Mouse (Mus musculus) spleen, adult 2 months (tissue): Measurements from ENCODE around the gene Mansc1. TPM values are rescaled to one million over a fixed set of nuclear protein-coding genes. Genes with fewer than 3 reads are reported as not detected.
A peak's percentile ranks its signal among the peaks of the same experiment; 100 is the strongest.

ENCODE experiments used
- DNase-seq, 2 experiments: peaks; one replicate each; pipeline versions ENCODE4 v3.0.0 to v3.0.0-alpha.2; 2012 to 2021; ENCODE audit warnings: low spot score in 2 of 2, low read depth in 1 of 2
- H3K27ac ChIP-seq: fragments of 200-500 bp; 2 replicates; pipeline ENCODE4 v1.5.1; 2012; ENCODE audit warnings: low read length, inconsistent platforms; ENCODE audit not compliant: insufficient read depth
- H3K27me3 ChIP-seq: fragments of 200-500 bp; 2 replicates; pipeline ENCODE4 v1.6.1; 2012; ENCODE audit warnings: mild to moderate bottlenecking, moderate library complexity, low read length, inconsistent platforms; ENCODE audit not compliant: control insufficient read depth, insufficient read depth
- H3K36me3 ChIP-seq: fragments of 200-500 bp; 2 replicates; pipeline ENCODE4 v1.6.1; 2012; ENCODE audit warnings: mild to moderate bottlenecking, low read length, inconsistent platforms; ENCODE audit not compliant: control insufficient read depth, insufficient read depth
- H3K4me1 ChIP-seq: fragments of 200-500 bp; 2 replicates; pipeline ENCODE4 v1.6.1; 2011; ENCODE audit warnings: inconsistent platforms; ENCODE audit not compliant: control insufficient read depth, insufficient read depth, insufficient read length
- H3K4me3 ChIP-seq: fragments of 200-500 bp; 2 replicates; pipeline ENCODE4 v1.5.1; 2011; ENCODE audit warnings: mild to moderate bottlenecking, inconsistent platforms; ENCODE audit not compliant: insufficient read depth, insufficient read length; ENCODE audit errors: extremely low read depth
- CTCF ChIP-seq: fragments of 200-500 bp; IDR thresholded peaks from 2 replicates; pipeline ENCODE4 v1.5.1; 2011; ENCODE audit warnings: mild to moderate bottlenecking, inconsistent platforms; ENCODE audit not compliant: insufficient read depth, insufficient read length, insufficient replicate concordance; ENCODE audit errors: extremely low read depth
- POLR2A ChIP-seq: fragments of 200-500 bp; IDR thresholded peaks from 2 replicates; pipeline ENCODE4 v1.6.1; 2011; ENCODE audit warnings: low read depth, low read length, inconsistent platforms
- WGBS: fragments of 180-500 bp; shearing (Covaris S2); methylation state at CpG from one replicate; pipeline ENCODE4 v1.1.7; 2018; 5-methylcytosine and 5-hydroxymethylcytosine counted together
- polyA plus RNA-seq: library from polyadenylated mRNA; depleted of rRNA; stranded (reverse); fragments of >200 nt; gene quantifications from 2 replicates; pipeline ENCODE4 v1.2.3, GENCODE M21; 2012

Gene Mansc1
- polyA plus RNA-seq, 1 experiment, result 1.4 TPM

- WGBS, result 83% methylated on average over 5 of the region's 5 CpGs
- no peaks in the 10 kb centered on the region for H3K4me1 ChIP-seq
- no peak overlapping the region for H3K4me3 ChIP-seq
- no peak overlapping the region for H3K27ac ChIP-seq
- TF ChIP-seq POLR2A (no peak), CTCF (no peak)
- peaks cover 8% of the 10 kb centered on the region for H3K36me3 ChIP-seq
- no peaks in the 10 kb centered on the region for H3K27me3 ChIP-seq
- no peak for DNase-seq
Measured at GRCm38 (mm10) chr6:134647621-134648020, 15.3 kb upstream of the Mansc1 start.

GRCm38 (mm10) chr6:134646835-134647234, 14.5 kb upstream of the Mansc1 start:
- Histone ChIP-seq H3K36me3 (peaks cover 8% of the 10 kb centered on the region), H3K4me1 (no peaks in the 10 kb centered on the region), H3K27me3 (no peaks in the 10 kb centered on the region), H3K4me3 (no peak overlapping the region), H3K27ac (no peak overlapping the region)
- no peak for TF ChIP-seq CTCF
- TF ChIP-seq POLR2A, result no peak
- no peak for DNase-seq
- WGBS, result 92% methylated on average over 6 of the region's 6 CpGs

- peaks cover 8% of the 10 kb centered on the region for H3K36me3 ChIP-seq
- 95% methylated on average over 5 of the region's 5 CpGs for WGBS
- no peak overlapping the region for H3K4me3 ChIP-seq
- no peaks in the 10 kb centered on the region for H3K27me3 ChIP-seq
- no peak for TF ChIP-seq POLR2A
- no peak for TF ChIP-seq CTCF
- no peaks in the 10 kb centered on the region for H3K4me1 ChIP-seq
- no peak for DNase-seq
- no peak overlapping the region for H3K27ac ChIP-seq
Measured at GRCm38 (mm10) chr6:134643296-134643695, 11.0 kb upstream of the Mansc1 start.

- peak overlapping the region; percentile 99; the same call in 1 of the 2 replicates for H3K4me3 ChIP-seq
- no peaks in the 10 kb centered on the region for H3K27me3 ChIP-seq
- DNase-seq, result no peak
- peaks cover 8% of the 10 kb centered on the region for H3K36me3 ChIP-seq
- no peak for TF ChIP-seq CTCF
- TF ChIP-seq POLR2A, result no peak
- H3K4me1 ChIP-seq, result no peaks in the 10 kb centered on the region
- 63% methylated on average over 9 of the region's 9 CpGs for WGBS
- no peak overlapping the region for H3K27ac ChIP-seq
Measured at GRCm38 (mm10) chr6:134641738-134642446, 9.6 kb upstream of the Mansc1 start.

- Histone ChIP-seq H3K36me3 (peaks cover 5% of the 10 kb centered on the region), H3K4me3 (peak overlapping the region; percentile 99), H3K27ac (peak overlapping the region; percentile 90), H3K27me3 (no peaks in the 10 kb centered on the region), H3K4me1 (no peaks in the 10 kb centered on the region)
- peak; percentile 91 to 92 for DNase-seq
- 4% methylated on average over 65 of the region's 65 CpGs for WGBS
- TF ChIP-seq CTCF (peak; percentile 53; the same call in 1 of the 2 replicates), POLR2A (peak; percentile 8; the same call in 1 of the 2 replicates)
Measured at GRCm38 (mm10) chr6:134640485-134641475, 8.5 kb upstream of the Mansc1 start.

GRCm38 (mm10) chr6:134639900-134640299, 7.6 kb upstream of the Mansc1 start:
- WGBS, result 95% methylated on average over 1 of the region's 1 CpGs
- TF ChIP-seq POLR2A (no peak), CTCF (no peak)

More at GRCm38 (mm10) chr6:134639900-134640299, 7.6 kb upstream of the Mansc1 start:
- no peak overlapping the region for H3K27ac ChIP-seq
- DNase-seq, result no peak
- H3K36me3 ChIP-seq, result no peaks in the 10 kb centered on the region
- no peaks in the 10 kb centered on the region for H3K4me1 ChIP-seq
- H3K27me3 ChIP-seq, result no peaks in the 10 kb centered on the region
- no peak overlapping the region for H3K4me3 ChIP-seq
